Mouse (Mus musculus) neural tube, embryonic 11.5 days (tissue): Measurements from ENCODE around the gene Tcaf3. TPM values are rescaled to one million over a fixed set of nuclear protein-coding genes. Genes with fewer than 3 reads are reported as not detected.

Source experiments
- polyA plus RNA-seq: library from polyadenylated mRNA; unstranded; fragments of >200 nt; fragmentation: Nextera tagmentation; extraction: Ambion mirVana; gene quantifications from 2 replicates; pipeline ENCODE4 v1.2.1, GENCODE M21; 2014

Tcaf3 gene
- polyA plus RNA-seq, 1 experiment from 2014 or later = not detected

Other genes starting within 250 kb of the Tcaf3 start
- gene Zyx, start 248.1 kb downstream of the Tcaf3 start, polyA plus RNA-seq = 86.3 and 87.0 TPM in 2 replicates
- 0.82 and 1.1 TPM in 2 replicates for gene Epha1, start 224.4 kb downstream of the Tcaf3 start, polyA plus RNA-seq
- not detected in 2 replicates for gene Tas2r143, start 197.5 kb downstream of the Tcaf3 start, polyA plus RNA-seq
- gene Tas2r135, start 192.3 kb downstream of the Tcaf3 start, polyA plus RNA-seq = not detected in 2 replicates
- not detected in 2 replicates for gene Tas2r126, start 163.2 kb downstream of the Tcaf3 start, polyA plus RNA-seq
- gene Olfr458, start 132.5 kb downstream of the Tcaf3 start, polyA plus RNA-seq = not detected in 2 replicates
- gene Olfr457, start 121.4 kb downstream of the Tcaf3 start, polyA plus RNA-seq = not detected in 2 replicates
- gene Olfr456, start 110.5 kb downstream of the Tcaf3 start, polyA plus RNA-seq = not detected in 2 replicates
- not detected in 2 replicates for gene Olfr455, start 50.1 kb downstream of the Tcaf3 start, polyA plus RNA-seq
- gene Tcaf2, start 47.6 kb upstream of the Tcaf3 start, polyA plus RNA-seq = 1.6 and 1.8 TPM in 2 replicates
- 149 and 168 TPM in 2 replicates for gene Tcaf1, start 112.4 kb upstream of the Tcaf3 start, polyA plus RNA-seq
- not detected in 2 replicates for gene Olfr453, start 141.7 kb upstream of the Tcaf3 start, polyA plus RNA-seq
- not detected in 2 replicates for gene Olfr38, start 158.7 kb upstream of the Tcaf3 start, polyA plus RNA-seq
- not detected in 2 replicates for gene Olfr452, start 187.4 kb upstream of the Tcaf3 start, polyA plus RNA-seq
- gene Olfr450, start 214.2 kb upstream of the Tcaf3 start, polyA plus RNA-seq = not detected in 2 replicates
- gene Olfr449, start 236.7 kb upstream of the Tcaf3 start, polyA plus RNA-seq = not detected in 2 replicates